Mouse (Mus musculus) spleen, adult 2 months (tissue): Measurements from ENCODE around the gene 4930426L09Rik.

Experiments
- CTCF ChIP-seq: fragments of 200-500 bp; IDR thresholded peaks from 2 replicates; pipeline ENCODE4 v1.5.1; 2011; ENCODE audit warnings: mild to moderate bottlenecking, inconsistent platforms; ENCODE audit not compliant: insufficient read depth, insufficient read length, insufficient replicate concordance; ENCODE audit errors: extremely low read depth
- POLR2A ChIP-seq: fragments of 200-500 bp; IDR thresholded peaks from 2 replicates; pipeline ENCODE4 v1.6.1; 2011; ENCODE audit warnings: low read depth, low read length, inconsistent platforms

DNA sequence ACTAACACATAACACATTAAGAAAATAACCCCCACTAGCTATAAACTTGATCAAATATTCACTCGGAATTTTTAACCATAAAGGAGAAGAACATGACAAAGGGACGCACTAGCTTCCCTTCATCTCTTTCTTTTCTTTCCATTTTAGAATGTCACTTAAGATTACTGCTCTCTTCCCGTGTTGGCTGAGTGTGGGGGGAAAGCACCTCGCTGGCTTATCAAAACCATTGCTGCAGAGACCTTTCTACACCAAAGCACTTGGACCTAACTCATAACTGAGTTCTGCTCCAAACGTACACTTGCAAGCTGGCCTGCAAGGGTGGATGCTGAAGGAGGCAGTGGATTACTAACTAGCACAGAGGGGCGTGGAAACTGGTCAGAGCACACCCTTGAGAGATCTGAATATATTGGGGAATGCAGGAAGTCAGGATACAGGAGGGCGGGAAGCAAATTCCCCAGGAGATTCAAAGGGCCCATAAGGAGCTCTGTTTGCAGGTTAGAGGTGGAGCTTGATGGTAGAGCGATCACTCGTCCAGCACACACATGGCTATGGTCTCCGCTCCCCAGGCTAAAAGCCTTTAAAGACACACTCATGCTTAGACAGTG lies 20.8 kb upstream of the 4930426L09Rik start:
- TF ChIP-seq CTCF = no peak
- TF ChIP-seq POLR2A = no peak
